Mouse (Mus musculus): ENCODE measurements around the gene Hpgd.
"Not testable (repeated sequence)": the region's sequence is repeated elsewhere in the genome, so short reads cannot be mapped to it uniquely, and the experiment has no call there.

Hpgd gene

DNA sequence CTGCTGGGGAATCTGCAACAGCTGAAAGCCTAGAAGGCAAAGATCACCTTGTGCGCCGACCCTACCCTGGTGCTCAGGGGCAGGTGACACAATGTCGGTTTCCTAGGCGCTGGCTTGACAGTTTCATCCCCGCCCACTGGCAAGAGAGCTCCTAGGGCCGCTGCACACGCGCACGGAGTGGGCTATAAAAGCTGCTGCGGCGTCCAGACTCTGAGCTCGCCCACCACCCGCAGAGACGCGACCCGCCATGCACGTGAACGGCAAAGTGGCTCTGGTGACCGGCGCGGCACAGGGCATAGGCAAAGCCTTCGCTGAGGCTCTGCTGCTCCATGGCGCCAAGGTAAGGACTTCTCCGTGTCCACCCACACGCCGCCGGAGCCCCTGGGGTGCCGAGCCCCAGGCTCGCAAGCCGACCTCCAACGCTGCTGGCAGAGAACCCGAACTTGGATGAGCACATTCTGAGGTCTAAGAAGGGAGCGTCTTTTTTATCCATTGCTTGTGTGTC lies at the start of gene Hpgd:
TSS of gene Hpgd (plus strand) at position 213 of the 505 bp plus-strand sequence.
- peak; percentile 85 for DNase-seq

DNA sequence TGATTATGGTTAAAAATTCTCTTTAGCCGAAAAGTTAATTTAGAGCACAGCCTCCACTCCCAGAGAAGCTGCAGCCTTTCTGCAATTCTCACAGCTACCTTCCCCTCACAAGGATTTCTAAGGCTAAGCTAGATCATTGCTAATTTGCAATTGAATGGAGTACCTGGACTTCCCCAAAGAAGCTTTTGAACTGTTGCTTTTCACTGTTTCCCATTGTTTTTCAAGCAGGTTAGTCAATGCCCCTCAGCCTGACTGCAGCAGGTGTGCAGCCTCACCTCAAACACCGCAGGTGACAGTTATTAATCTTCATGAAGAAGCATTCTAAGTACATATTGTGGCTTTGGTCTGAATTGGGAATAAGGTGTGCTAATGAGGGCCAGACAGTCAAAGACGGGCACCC lies 42.7 kb upstream of the Hpgd start:
- DNase-seq: not testable (repeated sequence)

DNA sequence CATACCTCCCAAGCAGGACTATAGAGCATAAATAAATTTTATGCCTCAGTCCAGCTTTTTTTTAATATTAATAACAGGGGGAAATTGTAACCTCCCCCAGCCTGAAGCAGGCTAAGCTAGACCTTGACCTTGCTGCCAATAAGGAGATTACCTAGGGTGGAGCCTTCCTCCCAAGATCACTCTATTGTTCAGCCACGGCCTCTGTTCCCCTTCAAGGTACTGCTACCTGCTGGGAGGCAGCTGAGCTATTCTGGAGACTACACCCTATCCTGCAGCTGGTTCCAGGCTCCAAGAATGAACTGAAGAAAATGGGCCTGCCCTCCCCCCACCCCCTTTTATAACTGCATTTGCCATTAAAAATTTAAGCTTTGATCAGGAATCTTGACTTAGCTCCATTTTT lies 42.1 kb upstream of the Hpgd start:
- DNase-seq: no peak

DNA sequence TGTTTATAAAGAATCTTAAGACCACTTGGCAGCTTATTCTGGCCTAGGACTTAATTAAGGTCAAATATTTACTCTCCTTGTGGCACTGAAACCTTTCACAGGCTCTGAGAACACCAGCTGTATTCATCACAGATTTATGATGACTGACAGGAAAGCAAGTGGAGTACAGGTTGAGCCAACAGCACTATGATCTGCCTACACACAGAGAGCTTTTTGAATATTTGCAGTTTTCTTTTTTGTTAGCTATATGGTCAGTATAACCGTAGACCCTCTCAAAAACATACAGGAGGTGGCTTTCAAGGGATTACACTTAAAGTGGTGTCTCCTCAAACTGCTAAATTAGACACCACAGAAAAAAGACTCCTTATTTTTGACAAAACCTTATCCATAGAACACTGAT lies 33.2 kb upstream of the Hpgd start:
- DNase-seq: no peak

DNA sequence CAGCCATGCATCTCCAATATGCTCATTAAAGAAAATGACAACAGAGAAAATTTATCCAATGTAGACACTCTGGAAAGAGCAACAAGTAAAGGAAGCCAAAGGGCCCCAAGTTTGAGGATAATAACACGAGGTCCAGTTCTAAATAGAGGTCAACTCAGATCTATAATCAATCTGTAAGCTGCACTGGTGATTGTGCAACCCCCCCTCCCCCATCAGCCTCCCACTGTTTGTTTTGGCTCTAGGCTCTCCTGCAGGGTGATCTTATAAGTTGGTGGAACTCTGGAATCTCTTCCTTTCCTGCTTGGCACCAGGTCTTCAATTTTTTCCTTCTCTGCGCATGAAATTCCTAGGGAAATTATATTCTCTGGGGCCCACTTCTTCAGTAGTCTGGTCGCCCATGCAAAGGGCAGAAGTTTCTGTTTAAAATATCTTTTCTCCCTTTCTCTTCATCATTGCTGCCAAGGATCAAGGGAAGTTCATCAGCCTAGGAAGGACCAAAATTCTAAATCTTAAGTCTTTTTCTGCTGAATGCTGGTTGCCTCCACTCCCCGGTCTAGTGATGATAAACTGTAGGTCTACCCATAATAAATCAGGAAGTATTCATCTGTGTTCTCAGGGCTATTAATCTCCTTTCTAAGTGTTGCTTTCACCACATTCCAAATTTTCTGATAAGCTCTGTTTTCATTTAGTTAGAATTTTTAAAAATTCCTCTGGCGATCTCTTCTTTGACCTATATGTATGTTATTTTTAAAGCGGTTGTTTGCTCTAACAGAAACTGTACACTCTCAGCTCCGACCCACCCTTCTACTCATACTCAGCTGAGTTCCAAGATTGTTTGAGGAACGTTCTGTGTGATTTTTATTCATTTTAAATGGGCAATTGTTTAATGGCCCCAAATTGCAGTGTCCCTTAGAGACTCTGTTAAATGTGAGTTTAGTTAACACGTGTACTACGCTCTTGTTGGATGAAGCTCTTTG lies 24.4 kb upstream of the Hpgd start:
- peak; percentile 30 for DNase-seq

DNA sequence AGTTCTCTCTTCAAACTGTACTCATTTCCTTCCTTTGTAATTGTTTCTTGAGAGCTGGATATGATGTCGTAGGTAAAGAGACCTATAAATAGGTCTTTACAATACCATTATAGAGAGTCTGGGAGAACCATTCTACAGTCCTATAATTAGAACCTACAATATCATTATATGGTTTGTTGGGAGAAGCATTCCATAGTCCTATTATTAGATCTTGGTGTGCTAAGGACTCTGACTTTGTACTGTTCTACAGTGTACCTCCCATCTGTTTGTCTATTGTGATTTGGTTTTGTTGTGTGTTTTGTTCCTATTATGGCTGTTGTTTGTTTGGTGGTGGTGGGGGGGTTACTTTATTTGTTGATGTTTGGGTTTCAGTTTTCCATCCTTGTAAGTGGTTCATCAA lies 21.5 kb upstream of the Hpgd start:
- DNase-seq: no peak

DNA sequence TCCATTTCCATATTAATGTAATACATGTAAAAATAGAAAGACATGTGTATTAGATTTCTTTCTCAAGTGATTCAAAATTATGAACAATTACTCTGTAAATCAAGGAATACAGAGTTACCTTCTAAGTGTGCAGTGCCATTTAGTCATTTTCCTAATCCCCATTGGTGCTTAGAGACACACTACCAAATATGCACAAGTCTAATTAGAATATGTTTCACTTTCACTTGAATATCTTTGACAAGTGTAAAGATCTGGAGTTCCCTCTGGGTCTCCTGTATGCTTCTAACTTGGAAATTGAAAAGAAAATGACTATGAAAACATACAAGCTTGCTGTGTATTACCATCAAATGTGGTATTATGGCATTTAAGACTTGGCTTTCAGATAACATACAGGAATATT lies 19.1 kb upstream of the Hpgd start:
- no peak for DNase-seq

DNA sequence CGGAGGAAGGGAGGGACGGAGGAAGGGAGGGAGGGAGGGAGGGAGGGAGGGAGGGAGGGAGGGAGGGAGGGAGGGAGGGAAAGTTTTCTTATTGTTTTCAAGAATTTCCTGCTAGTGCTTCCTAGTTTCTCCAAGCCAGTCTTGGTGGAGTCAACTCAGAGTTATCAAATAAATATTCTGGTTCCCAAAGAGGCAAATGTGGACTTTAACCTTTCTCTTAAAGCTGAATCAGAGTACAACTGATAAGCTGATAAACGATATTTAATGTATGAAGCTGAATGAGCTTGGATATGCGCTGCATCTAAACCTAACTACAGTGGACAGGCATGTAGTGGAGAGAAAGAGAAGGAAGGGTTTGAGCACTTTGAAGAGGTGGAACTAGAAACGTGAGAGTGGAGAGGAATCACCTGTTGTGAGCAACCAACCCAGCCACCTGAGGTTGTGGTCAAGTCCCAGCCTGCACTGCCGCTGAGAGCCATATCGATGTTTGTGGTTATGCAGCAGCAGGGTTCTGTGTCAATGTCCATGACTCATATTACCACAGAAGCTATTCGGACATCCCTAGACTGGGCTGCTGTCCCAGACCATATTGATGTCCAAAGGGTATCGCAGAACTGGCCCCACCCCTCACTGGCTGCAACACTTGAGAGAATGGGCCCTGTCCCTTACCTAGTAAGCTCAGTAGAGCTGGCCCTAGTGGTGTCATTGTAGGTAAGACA lies 16.4 kb upstream of the Hpgd start:
- no peak for DNase-seq

DNA sequence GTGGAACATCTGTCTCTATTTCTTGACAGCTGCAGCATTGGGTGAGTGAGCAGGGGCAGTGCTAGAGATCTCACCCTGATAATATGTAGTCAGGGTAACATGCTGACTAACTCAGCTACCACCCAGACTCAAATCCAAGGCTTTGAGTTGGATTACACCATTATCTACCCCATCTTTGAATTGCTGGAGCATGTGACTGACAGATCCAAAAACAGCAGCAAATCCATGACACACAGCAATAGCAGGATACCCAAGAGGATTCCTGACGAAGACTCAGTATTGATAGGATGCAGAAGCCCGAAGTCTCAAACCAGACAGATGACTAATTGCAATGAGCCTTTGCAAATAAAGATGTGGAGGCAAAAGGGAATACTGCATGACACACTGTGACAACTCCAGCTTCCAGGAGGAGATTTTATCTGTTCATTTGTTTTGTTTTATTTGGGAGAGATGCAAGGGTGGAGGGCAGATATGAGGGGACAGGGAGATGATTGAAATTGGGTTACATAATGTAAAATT lies 15.8 kb upstream of the Hpgd start:
- DNase-seq: no peak

DNA sequence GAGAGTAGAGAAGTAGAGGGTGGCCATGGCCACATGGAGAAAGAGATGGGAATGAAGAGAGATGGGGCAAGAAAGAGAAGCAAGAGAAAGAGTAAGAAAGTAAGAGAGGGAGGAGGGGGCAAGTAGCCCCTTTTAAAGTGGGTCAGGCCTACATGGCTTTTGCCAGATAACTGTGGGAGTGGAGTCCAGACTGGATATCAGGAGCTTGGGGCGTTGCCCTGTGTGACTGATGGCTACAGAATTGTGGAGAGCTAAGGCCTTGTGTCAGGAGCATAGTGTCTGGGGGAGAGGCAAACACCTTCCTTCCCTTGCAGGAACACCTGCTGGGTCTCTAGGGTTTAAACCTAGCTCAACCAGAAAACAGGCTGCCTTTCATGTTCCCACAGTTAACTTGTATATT lies 10.4 kb upstream of the Hpgd start:
- DNase-seq: no peak

DNA sequence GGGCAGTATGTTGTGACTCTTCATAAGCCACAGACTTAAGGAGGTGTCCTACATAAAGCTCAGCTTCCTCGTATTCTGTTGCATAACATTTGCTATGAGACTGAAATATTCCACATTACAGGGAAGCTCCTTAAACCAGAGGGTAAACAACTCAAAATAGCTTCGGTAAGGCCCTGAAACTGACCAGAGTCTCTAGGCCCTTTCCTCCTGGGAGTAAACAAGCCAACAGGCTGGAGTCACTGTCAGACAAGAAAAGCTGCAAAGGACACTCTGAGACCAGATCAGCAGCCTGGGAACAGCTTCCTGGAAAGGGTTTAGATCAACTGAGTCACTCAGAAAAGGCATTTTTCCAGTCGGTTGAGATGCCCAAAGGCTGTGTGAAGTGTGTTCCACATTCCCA lies 9.4 kb upstream of the Hpgd start:
- DNase-seq: peak; percentile 39

DNA sequence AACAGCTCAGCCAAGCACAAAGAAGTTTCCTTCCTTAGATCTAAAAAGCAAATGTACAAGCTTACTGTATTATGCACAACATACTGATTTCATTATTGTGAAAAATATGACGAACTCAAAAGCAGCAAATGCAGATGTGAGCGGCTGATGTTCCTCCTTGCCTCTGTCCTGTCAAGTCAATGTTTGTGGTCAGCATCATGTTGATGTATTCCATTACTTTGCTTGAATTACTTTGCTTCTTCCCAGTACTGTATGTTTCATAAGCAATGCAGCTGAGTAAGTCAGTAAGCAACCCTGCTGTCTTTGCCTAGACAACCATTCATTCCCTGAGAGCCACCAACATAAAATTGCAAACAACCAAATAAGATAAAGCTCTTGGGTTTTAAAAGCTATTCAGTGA lies 7.7 kb upstream of the Hpgd start:
- no peak for DNase-seq

DNA sequence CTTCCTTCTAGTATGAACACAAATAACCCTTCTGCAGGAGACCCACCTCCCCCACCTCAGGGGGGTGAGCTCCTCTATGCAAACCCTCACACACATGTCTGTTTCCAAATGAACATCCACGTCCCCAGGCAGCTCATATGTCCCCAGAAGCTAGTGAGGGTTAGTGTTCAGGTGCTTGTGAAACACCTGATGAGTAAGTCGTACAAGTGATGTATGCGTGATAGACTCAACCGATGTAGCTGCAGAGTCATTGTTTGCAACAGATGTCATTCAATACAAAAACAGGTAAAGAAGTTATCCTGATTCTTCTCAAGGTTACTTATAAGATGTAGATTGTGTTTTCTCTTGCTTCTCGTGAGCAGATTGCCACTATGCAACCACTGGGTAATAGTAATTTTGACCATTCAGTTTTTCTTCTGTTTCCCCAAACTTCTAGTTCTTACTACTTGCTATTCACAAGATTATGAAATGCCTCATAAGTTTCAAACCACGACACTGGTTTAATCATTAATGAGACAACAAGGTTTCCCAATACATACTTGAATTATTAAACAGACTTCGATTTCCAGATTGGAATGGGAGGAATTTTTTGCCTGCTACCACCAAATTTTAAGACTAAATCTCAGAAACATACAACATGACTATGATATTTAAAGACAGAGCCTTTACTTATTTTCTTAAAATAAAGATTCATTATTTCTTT lies 6.9 kb upstream of the Hpgd start:
- DNase-seq: no peak

DNA sequence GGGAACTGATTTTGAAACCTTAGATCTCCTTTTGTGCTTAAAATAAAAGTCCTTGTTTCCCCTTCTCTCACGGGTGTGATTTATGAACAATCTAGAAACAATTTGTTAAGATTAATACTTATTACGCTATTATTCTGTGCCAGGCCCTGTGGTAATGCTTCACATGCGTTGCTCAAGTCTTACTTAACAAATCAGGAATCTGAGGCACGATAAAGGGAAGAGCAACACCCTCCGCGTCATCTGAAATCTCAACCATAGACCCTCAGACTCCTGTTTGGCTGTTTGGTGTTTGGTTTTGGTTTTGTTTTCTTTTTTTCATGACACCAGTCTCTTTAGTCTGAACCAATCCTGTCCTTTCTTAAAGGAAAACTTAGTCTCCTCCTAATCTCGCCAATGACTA lies 2.1 kb upstream of the Hpgd start:
- no peak for DNase-seq

DNA sequence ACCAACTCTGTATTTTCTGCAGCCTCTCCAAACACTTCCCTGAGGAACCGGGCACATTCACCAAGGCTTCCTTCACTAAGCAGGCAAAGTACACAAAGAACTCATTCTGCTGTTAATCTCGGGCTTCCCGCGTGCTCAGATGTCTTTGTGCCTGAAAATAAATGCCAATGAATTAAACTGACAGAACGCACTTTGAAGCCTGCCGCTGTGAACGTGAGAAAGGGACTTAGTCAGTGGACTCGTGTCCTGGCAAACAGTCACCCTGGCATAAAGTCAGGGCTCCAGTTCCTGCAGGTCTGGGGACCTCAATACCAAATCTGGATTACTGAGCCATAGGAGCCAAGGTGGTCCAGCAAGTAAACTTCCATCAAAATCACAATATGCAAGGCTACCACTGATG lies 905 bp upstream of the Hpgd start:
- peak; percentile 46 for DNase-seq

DNA sequence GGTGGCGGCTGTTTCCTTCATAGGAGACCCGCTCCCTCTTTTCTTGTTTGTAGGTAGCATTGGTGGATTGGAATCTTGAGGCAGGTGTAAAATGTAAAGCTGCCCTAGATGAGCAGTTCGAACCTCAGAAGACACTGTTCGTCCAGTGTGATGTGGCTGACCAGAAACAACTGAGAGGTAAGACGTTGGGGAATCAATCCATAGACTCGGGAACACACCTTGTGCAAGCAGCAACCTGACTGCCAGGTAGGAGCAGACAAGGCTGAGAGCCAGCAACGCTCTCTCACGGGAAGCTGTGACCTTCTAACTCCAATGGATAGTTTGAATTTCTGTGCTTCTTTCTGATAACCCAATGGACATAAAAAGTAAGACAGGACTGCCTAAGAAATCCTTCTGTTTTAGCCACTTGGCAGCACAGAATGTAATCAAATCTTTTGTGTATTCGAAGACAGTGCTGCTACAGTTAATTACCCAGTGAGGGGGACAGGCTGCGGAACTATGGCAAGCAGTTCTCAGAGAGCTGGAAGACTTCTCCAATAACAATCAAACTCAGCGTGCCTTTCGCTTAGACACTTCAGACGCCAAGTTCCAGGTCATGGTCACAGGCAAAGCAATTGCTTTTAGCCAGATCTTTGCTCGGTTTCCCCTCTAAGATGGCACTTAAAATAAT lies 636 bp downstream of the Hpgd start:
- DNase-seq: no peak

DNA sequence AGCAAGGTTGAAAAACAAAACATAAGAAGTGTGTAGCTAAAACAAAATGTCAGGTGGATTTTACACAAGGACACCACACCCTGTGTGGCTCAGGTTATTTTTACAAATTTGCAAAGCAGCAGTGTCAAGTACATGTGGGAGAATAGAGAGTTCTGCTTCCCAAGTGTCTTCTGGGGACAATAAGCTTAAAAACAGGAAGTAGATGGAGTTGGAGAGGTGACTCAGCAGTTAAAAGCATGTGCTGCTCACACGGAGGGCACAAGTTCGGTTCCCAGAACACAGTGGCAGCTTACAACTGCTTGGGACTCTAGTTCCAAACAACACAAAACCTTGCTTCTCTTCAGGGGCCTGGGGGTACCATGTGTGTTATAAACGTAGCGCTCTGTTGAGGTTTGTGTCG lies 5.0 kb downstream of the Hpgd start:
- DNase-seq: no peak

DNA sequence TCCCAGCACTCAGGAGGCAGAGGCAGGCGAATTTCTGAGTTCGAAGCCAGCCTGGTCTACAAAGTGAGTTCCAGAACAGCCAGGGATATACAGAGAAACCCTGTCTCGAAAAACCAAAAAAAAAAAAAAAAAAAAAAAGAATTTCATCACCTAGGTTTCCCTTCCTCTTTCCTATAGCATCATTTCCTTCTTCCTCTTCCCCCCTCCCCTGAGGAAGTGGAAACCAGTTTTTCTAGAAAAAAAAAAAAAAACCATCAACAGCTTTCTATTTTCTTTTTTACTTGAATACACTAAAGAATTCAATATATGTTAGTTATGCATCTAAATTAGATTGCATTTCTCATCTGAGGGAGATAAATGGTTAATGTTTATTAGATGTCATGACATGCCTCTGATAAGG lies 6.9 kb downstream of the Hpgd start:
- DNase-seq: not testable (repeated sequence)

DNA sequence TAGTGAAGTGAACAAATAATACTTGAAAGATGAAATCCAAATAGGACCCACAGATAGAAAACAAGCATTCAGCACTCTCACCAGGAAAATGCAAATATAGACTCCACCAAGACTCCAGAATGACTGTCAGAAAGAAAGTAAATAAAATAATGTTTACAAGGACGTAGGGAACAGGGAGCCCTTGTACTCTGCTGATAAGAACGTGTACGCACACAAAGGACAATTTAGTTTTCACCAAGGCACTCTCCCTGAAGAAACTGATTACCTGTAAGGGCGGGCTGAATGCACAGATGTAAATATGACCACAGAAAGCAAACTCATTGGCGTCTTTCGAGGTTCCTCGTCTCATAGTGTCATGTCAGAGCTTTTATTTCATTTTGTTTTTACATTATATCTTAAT lies 10.2 kb downstream of the Hpgd start:
- DNase-seq: peak; percentile 41

DNA sequence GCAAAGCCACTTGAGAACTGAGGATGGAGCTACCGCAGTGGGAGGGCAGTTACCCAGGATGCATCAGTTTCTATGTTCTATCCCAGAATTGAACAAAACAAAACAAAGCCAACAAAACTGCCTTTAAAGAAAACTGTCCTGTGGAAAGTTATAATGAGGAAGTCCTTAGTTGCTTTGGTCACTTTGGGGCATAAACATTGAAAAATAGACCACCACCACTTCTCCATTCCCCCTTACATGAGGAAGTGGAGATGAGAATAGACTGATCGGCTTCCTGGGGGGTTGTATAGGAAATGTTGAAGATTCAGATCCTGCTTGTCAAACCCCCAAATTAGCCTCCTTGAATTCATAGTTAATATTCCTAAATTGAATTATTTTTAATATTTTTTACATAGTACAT lies 19.2 kb downstream of the Hpgd start:
- DNase-seq: no peak

DNA sequence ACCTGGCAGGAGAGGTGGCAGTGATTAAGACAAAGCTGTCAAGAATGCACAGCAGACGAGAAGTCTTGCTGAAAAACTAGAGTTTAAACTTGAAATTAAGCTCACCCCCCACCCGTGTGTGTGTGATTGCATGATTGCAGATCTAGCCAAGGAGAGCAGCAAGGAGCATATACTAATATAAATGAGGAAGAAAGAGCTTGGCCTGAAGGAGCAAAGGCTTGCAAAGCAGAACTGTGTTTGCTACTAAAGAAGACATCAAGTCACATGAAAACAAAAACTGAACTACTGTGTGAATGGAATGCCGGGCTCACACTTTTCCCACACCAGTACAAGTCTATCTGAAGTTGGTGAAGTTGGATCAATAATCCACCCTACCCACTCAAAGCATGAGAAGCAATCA lies 20.8 kb downstream of the Hpgd start:
- DNase-seq: no peak

DNA sequence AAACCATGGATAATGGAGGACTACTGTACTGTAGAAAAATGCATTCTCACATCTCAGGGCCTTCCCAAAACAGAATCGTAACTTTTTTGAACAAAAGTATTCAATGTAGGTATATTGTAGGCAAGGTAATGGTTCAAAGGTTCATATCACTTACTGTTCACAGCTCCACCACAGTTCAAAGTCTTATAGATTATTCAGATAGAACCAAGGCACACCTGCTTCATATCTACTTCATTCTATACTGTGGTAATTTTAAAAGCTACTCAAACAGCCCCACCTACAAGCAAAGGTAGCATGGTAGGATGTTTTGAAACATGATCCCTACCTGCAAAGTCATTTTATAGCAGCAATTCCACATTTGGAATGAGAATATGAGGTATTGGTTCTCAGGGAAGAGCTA lies 28.9 kb downstream of the Hpgd start:
- DNase-seq: no peak

DNA sequence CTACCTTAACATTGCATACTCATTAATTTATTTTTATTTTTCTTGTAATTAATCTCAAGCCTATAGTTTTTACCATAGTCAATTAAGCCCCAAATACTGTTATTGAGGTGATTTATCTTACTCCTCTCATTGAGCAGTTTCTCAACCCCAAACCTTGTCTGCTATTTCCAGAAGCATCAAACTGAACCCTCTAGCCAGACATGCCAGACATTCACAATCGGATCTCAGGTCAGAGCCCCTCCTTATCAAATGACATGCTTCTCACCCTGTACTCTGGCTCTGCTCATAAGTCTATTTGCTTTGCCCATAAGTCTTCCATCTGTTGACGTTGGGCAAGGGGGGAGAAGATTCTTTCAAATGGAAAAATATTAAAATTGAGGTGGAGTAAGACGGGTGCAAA lies 33.3 kb downstream of the Hpgd start:
- no peak for DNase-seq
